Mouse (Mus musculus) T-cell, adult 2 months (primary cell): ENCODE results near the gene Aif1.
A peak's percentile ranks its signal among the peaks of the same experiment; 100 is the strongest.
"Not testable (repeated sequence)": the region's sequence is repeated elsewhere in the genome, so short reads cannot be mapped to it uniquely, and the experiment has no call there.

Experiments
- DNase-seq: peaks from one replicate; pipeline ENCODE4 v3.0.0; 2022; ENCODE audit warnings: low spot score

Aif1 gene

GRCm38 (mm10) chr17:35146139-35146538 lies 29.7 kb downstream of the Aif1 start:
- DNase-seq: no peak

- DNase-seq: no peak
Observed at GRCm38 (mm10) chr17:35141971-35142370, 33.9 kb downstream of the Aif1 start.

- no peak for DNase-seq
Observed at GRCm38 (mm10) chr17:35140490-35140996, 35.3 kb downstream of the Aif1 start.

GRCm38 (mm10) chr17:35139269-35139668 lies 36.6 kb downstream of the Aif1 start:
- DNase-seq: no peak

- DNase-seq: peak; percentile 46
Observed at GRCm38 (mm10) chr17:35135591-35136320, 40.1 kb downstream of the Aif1 start.

GRCm38 (mm10) chr17:35134801-35135590 lies 40.9 kb downstream of the Aif1 start, which contains the start of gene Bag6:
Bag6 (plus strand) TSS chr17:35135178.
- DNase-seq: peak; percentile 95

- DNase-seq: no peak
Observed at GRCm38 (mm10) chr17:35133517-35133916, 42.4 kb downstream of the Aif1 start.

GRCm38 (mm10) chr17:35132174-35132560 lies 43.7 kb downstream of the Aif1 start:
- no peak for DNase-seq

- DNase-seq: no peak
Observed at GRCm38 (mm10) chr17:35131500-35132173, 44.2 kb downstream of the Aif1 start, which contains the start of gene Apom. Apom (minus strand) TSS chr17:35132050.

GRCm38 (mm10) chr17:35131038-35131437 lies 44.8 kb downstream of the Aif1 start:
- DNase-seq: no peak

GRCm38 (mm10) chr17:35128996-35129395 lies 46.9 kb downstream of the Aif1 start:
- DNase-seq: no peak

GRCm38 (mm10) chr17:35127017-35127416 lies 48.9 kb downstream of the Aif1 start:
- no peak for DNase-seq

- peak; percentile 78 for DNase-seq
Observed at GRCm38 (mm10) chr17:35126206-35126611, 49.7 kb downstream of the Aif1 start, which contains the start of gene D17H6S53E. D17H6S53E (plus strand) TSS chr17:35126373.

- no peak for DNase-seq
Observed at GRCm38 (mm10) chr17:35125578-35125977, 50.3 kb downstream of the Aif1 start.

- no peak for DNase-seq
Observed at GRCm38 (mm10) chr17:35125081-35125480, 50.8 kb downstream of the Aif1 start.

GRCm38 (mm10) chr17:35124261-35124896 lies 51.5 kb downstream of the Aif1 start:
- DNase-seq: not testable (repeated sequence)

GRCm38 (mm10) chr17:35123287-35123686 lies 52.6 kb downstream of the Aif1 start:
- DNase-seq: not testable (repeated sequence)

GRCm38 (mm10) chr17:35121871-35122303 lies 54.0 kb downstream of the Aif1 start, which contains the start of gene Csnk2b:
Csnk2b (minus strand) TSS chr17:35122053.
- DNase-seq: peak; percentile 65

GRCm38 (mm10) chr17:35121143-35121799 lies 54.6 kb downstream of the Aif1 start, which contains the start of gene Gpank1:
Gpank1 (plus strand) TSS chr17:35121455.
- peak; percentile 99 for DNase-seq
